Mouse (Mus musculus) hindbrain, postnatal 0 days (tissue): Measurements from ENCODE around the gene Pprc1. TPM values are rescaled to one million over a fixed set of nuclear protein-coding genes. Genes with fewer than 3 reads are reported as not detected.

Source experiments
- ATAC-seq: fragments of 200-750 bp; cut with Nextera tagmentation; 2 replicates; pipeline ENCODE4 v1.8.0; 2017; ENCODE audit warnings: mild to moderate bottlenecking, moderate TSS enrichment, moderate library complexity
- DNase-seq: peaks from one replicate; pipeline ENCODE4 v3.0.0-alpha.2; 2015; ENCODE audit warnings: low spot score
- H3K27ac ChIP-seq: fragments of 300-500 bp; sonication (generic); 2 replicates; pipeline ENCODE4 v1.5.1; 2014; ENCODE audit warnings: mild to moderate bottlenecking
- H3K27me3 ChIP-seq: fragments of 300-500 bp; sonication (generic); 2 replicates; pipeline ENCODE4 v1.6.1; 2014; ENCODE audit warnings: low read length, mixed read lengths; ENCODE audit not compliant: insufficient read depth
- H3K36me3 ChIP-seq: fragments of 300-500 bp; sonication (generic); 2 replicates; pipeline ENCODE4 v1.6.1; 2014; ENCODE audit warnings: low read length, mixed read lengths; ENCODE audit not compliant: insufficient read depth
- H3K4me1 ChIP-seq: fragments of 300-500 bp; sonication (generic); 2 replicates; pipeline ENCODE4 v1.6.1; 2014; ENCODE audit warnings: antibody characterized with exemption, low read length, mixed read lengths; ENCODE audit not compliant: insufficient read depth
- H3K4me2 ChIP-seq: fragments of 300-500 bp; sonication (generic); 2 replicates; pipeline ENCODE4 v1.6.1; 2014; ENCODE audit warnings: low read depth, mild to moderate bottlenecking, low read length, moderate library complexity, mixed read lengths
- H3K4me3 ChIP-seq: fragments of 300-500 bp; sonication (generic); 2 replicates; pipeline ENCODE4 v1.5.1; 2014; ENCODE audit warnings: low read length
- H3K9ac ChIP-seq: fragments of 300-500 bp; sonication (generic); replicated peaks from 2 replicates; pipeline ENCODE4 v1.6.1; 2014; ENCODE audit warnings: mild to moderate bottlenecking, low read length, moderate library complexity, mixed read lengths
- H3K9me3 ChIP-seq: fragments of 300-500 bp; sonication (generic); 2 replicates; pipeline ENCODE4 v1.6.1; 2016; ENCODE audit warnings: low read length, mixed read lengths
- CTCF ChIP-seq: IDR thresholded peaks from 2 replicates; pipeline ENCODE4 v1.5.1; 2016; ENCODE audit warnings: antibody characterized with exemption, control low read depth, low read depth
- WGBS: fragments of 180-500 bp; shearing (Covaris S2); extraction: QIAGEN DNeasy Blood & Tissue Kit; methylation state at CpG from one replicate; pipeline ENCODE4 v1.1.7; 2014; 5-methylcytosine and 5-hydroxymethylcytosine counted together
- polyA plus RNA-seq: library from polyadenylated mRNA; unstranded; fragments of >200 nt; fragmentation: Nextera tagmentation; extraction: Ambion mirVana; gene quantifications from 2 replicates; pipeline ENCODE4 v1.2.1, GENCODE M21; 2015
- total RNA-seq: library from RNA; depleted of rRNA; stranded (reverse); fragments of >200 nt; gene quantifications from 2 replicates; pipeline ENCODE4 v1.2.3, GENCODE M21; 2014

The Pprc1 gene
- total and polyA plus RNA-seq, 2 experiments from 2014 or later: 9.0 to 9.3 TPM

DNA sequence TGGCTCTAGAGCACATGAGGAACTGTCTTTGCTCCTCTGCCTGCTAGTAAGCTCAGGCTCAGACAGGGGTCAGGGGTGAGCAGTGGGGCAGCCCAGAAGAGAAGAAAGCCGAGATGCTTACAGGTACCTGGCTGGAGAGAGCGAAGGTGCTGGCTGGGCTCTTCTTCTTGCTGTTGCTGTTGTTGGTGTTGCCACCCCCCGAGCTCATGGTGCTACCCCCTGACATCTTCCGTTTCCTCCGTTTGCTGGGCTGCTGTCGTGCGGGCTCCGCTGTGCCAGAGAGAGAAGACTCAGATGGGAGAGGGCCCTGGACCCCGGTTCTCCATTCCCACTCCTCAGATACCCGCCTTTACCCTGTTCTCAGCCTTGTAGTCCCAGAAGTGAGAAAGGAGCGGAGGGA, 10.8 kb upstream of the Pprc1 start:
- 91% methylated on average over 11 of the region's 11 CpGs for WGBS
- no peak overlapping the region for H3K9ac ChIP-seq
- TF ChIP-seq CTCF: no peak
- peaks cover 45% of the 10 kb centered on the region for H3K36me3 ChIP-seq
- ATAC-seq (no peak), DNase-seq (no peak)
- no peaks in the 10 kb centered on the region for H3K9me3 ChIP-seq
- no peaks in the 10 kb centered on the region for H3K27me3 ChIP-seq
- H3K4me2 ChIP-seq: no peak overlapping the region
- H3K4me3 ChIP-seq: no peak overlapping the region
- peaks cover 14% of the 10 kb centered on the region for H3K4me1 ChIP-seq
- H3K27ac ChIP-seq: no peak overlapping the region

DNA sequence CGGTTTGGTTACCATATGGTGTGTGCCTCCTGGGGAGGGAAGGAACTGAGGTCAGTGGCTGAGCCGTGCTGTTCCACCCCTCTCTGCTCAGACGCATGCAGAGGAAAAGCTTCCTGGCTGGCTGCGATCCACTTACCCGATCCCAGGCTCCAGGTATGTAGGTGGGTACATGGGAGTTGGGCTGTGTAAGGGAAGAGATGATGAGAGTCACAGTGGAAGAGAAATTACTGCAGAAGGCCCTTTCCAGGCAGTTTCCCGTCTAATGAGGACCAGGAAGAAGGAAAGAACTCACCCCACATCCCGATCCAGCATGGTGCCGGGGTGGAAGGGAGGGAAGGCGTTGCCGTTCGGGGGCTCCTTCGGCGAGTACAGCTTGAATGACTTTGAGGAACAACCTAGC, 8.7 kb upstream of the Pprc1 start:
- Histone ChIP-seq H3K27me3 (no peaks in the 10 kb centered on the region), H3K4me3 (no peak overlapping the region), H3K9me3 (no peaks in the 10 kb centered on the region), H3K4me2 (no peak overlapping the region), H3K27ac (no peak overlapping the region), H3K9ac (no peak overlapping the region), H3K4me1 (peaks cover 23% of the 10 kb centered on the region), H3K36me3 (peaks cover 45% of the 10 kb centered on the region)
- TF ChIP-seq CTCF: no peak
- WGBS: 81% methylated on average over 13 of the region's 13 CpGs
- ATAC-seq: no peak
- DNase-seq: no peak

DNA sequence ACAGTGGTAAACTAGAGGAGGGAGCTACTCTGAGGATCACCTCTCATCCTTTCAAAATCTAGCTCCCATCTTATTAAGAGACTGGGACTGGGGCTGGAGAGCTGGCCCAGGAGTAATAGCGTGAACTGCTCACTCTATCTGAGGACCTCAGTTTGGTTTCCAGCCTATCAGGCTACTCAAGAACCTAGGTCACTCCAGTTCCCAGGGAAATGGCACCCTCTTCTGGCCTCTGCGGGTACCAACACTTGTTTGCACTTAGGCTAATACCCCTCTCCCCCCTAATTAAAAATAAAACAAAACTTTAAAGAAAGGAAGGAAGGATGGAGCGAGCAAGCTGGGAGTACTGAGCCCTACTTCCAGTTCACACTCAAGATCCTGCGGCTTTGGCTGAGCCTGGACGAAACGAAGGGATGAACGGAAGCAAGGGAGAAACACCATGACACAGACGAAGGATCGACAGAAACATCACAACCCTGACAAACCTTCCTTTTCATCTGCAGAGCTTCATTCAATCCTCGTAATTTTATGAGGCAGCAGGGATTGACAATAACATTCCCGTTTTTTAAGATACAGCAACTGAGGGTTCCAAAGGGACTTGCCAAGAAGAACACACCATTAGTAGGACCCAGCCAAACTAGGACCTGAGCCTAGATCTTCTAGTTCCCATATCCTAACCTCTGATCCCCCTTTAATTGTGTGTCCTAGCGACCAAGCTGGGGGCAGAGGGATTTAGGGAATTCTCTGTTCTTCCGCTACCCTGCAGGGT, 8.0 kb upstream of the Pprc1 start:
- H3K4me2 ChIP-seq: peak overlapping the region; percentile 82
- no peaks in the 10 kb centered on the region for H3K27me3 ChIP-seq
- peak overlapping the region; percentile 58 for H3K4me3 ChIP-seq
- peaks cover 30% of the 10 kb centered on the region for H3K4me1 ChIP-seq
- 61% methylated on average over 13 of the region's 13 CpGs for WGBS
- ATAC-seq (no peak), DNase-seq (peak; percentile 39)
- H3K27ac ChIP-seq: peak overlapping the region; percentile 51; the same call in 1 of the 2 replicates
- H3K9me3 ChIP-seq: no peaks in the 10 kb centered on the region
- TF ChIP-seq CTCF: peak; percentile 50
- peaks cover 44% of the 10 kb centered on the region for H3K36me3 ChIP-seq
- H3K9ac ChIP-seq: peak overlapping the region; percentile 28; the same call in 1 of the 2 replicates

DNA sequence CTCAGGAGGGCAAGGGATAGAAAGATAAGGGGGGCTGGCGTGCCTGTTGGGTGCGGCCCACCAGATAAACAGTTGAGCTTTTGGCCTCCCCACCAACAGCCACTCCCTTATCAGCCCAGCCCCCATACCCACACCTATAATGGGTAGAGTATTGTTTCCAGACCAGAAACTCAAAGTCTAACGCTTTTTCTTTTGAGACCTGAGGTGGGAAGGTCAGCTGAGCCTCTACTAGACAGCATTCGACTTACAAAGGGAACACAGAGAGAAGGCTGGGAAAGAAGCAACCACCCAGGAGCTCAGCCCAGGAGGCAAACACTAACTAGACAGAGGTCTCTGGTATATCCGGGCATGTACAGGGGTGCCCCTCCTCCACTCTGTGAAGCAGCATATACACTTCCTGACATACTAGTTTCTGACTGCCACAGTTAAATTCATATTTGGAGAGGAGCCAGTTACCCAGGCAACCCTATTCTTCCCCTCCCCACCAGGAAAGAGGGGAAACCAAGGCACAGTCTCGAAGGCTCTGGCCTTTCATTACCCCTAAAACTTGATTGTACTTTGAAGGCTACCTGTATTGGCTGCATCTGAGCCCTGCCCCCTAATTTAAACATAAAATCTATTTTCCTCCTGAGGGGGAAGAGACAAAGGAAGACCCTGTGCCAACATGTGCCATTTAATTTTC, 7.3 kb upstream of the Pprc1 start:
- Histone ChIP-seq H3K27ac (peak overlapping the region; percentile 51), H3K9ac (peak overlapping the region; percentile 44), H3K4me3 (peak overlapping the region; percentile 58), H3K9me3 (no peaks in the 10 kb centered on the region), H3K4me1 (peaks cover 37% of the 10 kb centered on the region), H3K27me3 (no peaks in the 10 kb centered on the region), H3K4me2 (peak overlapping the region; percentile 82), H3K36me3 (peaks cover 37% of the 10 kb centered on the region)
- 6% methylated on average over 6 of the region's 6 CpGs for WGBS
- no peak for TF ChIP-seq CTCF
- no peak for ATAC-seq
- DNase-seq: no peak

DNA sequence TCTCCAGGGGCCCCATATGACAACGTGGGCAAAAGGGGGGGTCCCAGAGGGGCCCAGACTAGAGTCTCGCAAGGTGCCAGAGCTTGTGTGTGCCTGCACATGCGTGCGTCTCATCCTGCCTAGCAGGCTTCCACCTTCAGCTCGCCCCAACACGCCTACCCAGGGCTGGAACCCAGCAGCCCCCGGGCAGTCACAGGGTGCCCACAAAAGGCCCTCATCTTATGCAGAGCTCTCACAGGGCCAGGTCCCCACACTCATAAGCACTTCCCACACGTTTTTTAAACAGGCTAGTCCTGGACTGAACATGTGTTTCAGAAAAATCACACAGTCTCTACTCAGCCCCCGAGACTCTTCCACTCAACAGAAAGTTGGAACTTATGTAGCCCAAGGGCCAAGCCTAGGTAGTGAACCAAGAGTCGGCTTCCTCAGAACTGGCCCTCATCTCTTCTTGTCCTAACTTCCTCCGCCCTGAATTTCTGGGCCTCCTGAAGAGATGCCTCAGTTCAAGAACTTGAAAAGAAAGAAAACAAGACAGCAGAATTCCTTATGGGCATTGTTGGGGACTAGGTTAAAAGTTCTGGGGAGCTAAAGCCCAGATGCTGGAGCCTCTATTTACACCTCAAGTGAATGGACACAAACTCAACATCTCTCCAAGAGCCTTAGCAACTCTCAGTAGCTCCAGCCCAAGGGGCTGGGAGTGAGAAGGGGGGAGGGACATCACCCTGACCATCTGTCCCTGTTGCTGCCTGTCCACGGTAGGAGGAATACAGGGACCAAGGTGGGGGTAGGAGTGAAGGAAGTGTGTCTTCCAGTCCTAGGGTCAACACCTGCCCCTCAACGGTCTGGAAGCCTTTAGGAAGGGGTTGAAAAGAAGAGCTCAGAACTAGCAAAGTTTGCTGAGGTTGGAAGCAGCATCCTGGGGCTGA, 6.5 kb upstream of the Pprc1 start:
- H3K4me3 ChIP-seq: peak overlapping the region; percentile 58
- TF ChIP-seq CTCF: no peak
- ATAC-seq (no peak), DNase-seq (no peak)
- peaks cover 29% of the 10 kb centered on the region for H3K36me3 ChIP-seq
- WGBS: 5% methylated on average over 13 of the region's 13 CpGs
- no peaks in the 10 kb centered on the region for H3K27me3 ChIP-seq
- H3K4me1 ChIP-seq: peaks cover 45% of the 10 kb centered on the region
- H3K9ac ChIP-seq: peak overlapping the region; percentile 67
- peak overlapping the region; percentile 82 for H3K4me2 ChIP-seq
- H3K27ac ChIP-seq: peak overlapping the region; percentile 82
- H3K9me3 ChIP-seq: no peaks in the 10 kb centered on the region

DNA sequence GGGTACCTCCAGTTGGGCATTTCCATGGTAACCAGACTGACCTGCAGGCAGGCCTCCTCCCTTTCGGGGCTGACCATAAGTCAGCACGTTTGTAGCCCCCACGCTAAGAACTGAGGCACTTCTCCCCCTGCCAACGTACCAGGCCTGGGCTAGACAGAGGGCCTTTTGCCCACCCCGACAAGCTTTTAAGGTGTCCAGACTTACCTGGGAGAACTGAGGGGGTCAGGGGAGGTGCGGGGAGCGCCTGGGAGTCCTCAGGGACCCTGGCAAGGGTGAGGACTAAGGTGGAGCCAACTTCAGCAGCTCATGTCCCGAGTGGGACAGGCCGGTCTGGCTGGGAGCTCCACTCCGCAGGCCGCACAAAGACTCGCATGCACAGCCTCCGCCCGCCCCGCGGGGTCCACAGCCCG, 5.8 kb upstream of the Pprc1 start:
- ATAC-seq (no peak), DNase-seq (no peak)
- Histone ChIP-seq H3K36me3 (peaks cover 23% of the 10 kb centered on the region), H3K4me3 (peak overlapping the region; percentile 58), H3K4me1 (peaks cover 51% of the 10 kb centered on the region), H3K27me3 (no peaks in the 10 kb centered on the region), H3K27ac (peak overlapping the region; percentile 82), H3K9me3 (no peaks in the 10 kb centered on the region), H3K4me2 (peak overlapping the region; percentile 82), H3K9ac (peak overlapping the region; percentile 67)
- no peak for TF ChIP-seq CTCF
- 0% methylated on average over 15 of the region's 17 CpGs for WGBS
